Comparison of ENCODE assay signal across 9 mouse cellular contexts in the genomic region with DNA sequence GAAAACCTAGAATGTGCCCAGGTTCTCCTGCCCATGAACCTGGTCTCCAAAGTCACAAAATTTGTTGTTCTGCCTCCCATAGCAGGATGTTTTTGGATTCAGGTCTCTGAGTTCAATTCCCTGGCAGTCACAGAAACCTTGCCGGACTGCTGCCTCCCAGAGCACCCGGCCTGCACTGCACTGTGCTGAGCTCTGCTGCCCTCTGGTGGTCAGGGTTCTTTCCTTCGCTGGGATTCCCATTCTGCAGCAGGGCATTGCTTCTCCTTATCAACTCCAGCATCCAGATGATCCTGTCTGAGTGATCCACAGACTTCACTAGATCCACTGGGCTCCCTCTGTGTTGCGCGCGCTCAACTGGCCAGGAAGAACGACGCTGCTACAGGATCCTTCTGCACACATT. TPM values are rescaled to one million over a fixed set of nuclear protein-coding genes. Genes with fewer than 3 reads are reported as not detected.
A peak's percentile ranks its signal among the peaks of the same experiment; 100 is the strongest.
DNase-seq lines count a peak whose midpoint lies in the region; ATAC-seq and TF ChIP-seq lines count a peak whose summit lies in the region.
"Had no signal": no experiment of that assay in that cellular context is flagged by ENCODE, and none has a peak within 500 bp of the region (broad histone marks: within the 10 kb centered on the region; RNA-seq: fewer than 3 reads in every experiment).

No protein-coding gene starts in this region.

- no peak for TF ChIP-seq POLR2A in kidney, adult 2 months (IDR thresholded peaks at IDR 0.05; ENCODE audit: low read depth, low read length)
- no peak for TF ChIP-seq POLR2A in limb, embryonic 14.5 days (IDR thresholded peaks at IDR 0.05; ENCODE audit: borderline replicate concordance, extremely low read depth, insufficient read depth, insufficient read length)
- no peak for TF ChIP-seq POLR2A in testis, adult 2 months (IDR thresholded peaks at IDR 0.05; ENCODE audit: control insufficient read depth, low read depth, low read length)

- H3K36me3 ChIP-seq in kidney, adult 2 months (ENCODE audit: control insufficient read depth, insufficient read depth, low read length), result no peaks in the 10 kb centered on the region
- no peaks in the 10 kb centered on the region for H3K36me3 ChIP-seq in limb, embryonic 14.5 days (ENCODE audit: control insufficient read depth, insufficient read depth, low read length)
- H3K36me3 ChIP-seq in testis, adult 2 months (ENCODE audit: control insufficient read depth, insufficient read depth, low read length), result no peaks in the 10 kb centered on the region
- H3K36me3 ChIP-seq: heart, embryonic 13.5 days had no signal

- TF ChIP-seq CTCF in kidney, adult 2 months (conservative IDR thresholded peaks at IDR 0.05; ENCODE audit: insufficient read depth, insufficient read length, low read depth, low read length), result peak; percentile 94
- TF ChIP-seq CTCF in testis, adult 2 months (IDR thresholded peaks at IDR 0.05; ENCODE audit: control insufficient read depth, insufficient read depth, insufficient replicate concordance, low read depth, low read length), result peak; percentile 81

- no peak overlapping the region for H3K4me2 ChIP-seq in limb, embryonic 14.5 days (replicated peaks; ENCODE audit: low read depth, low read length, severe bottlenecking)
- H3K4me2 ChIP-seq: heart, embryonic 13.5 days had no signal

- no peak overlapping the region for H3K27ac ChIP-seq in kidney, adult 2 months (ENCODE audit: insufficient read depth, low read depth, low read length)
- H3K27ac ChIP-seq in limb, embryonic 14.5 days (replicated peaks; ENCODE audit: low read depth, low read length), result no peak overlapping the region
- no peak overlapping the region for H3K27ac ChIP-seq in testis, adult 2 months (ENCODE audit: control insufficient read depth, insufficient read depth, low read depth, low read length)
- H3K27ac ChIP-seq: heart, embryonic 13.5 days had no signal

- no peaks in the 10 kb centered on the region for H3K27me3 ChIP-seq in kidney, adult 2 months (replicated peaks; ENCODE audit: control insufficient read depth, insufficient read depth, low read length)
- H3K27me3 ChIP-seq in limb, embryonic 14.5 days (ENCODE audit: control insufficient read depth, insufficient read depth, low read length), result no peaks in the 10 kb centered on the region
- H3K27me3 ChIP-seq in testis, adult 2 months (ENCODE audit: control insufficient read depth, insufficient read depth, low read length), result no peaks in the 10 kb centered on the region
- H3K27me3 ChIP-seq: heart, embryonic 13.5 days had no signal

- ATAC-seq in limb, embryonic 14.5 days (ENCODE audit: low FRiP score, low read depth), result peak; percentile 65

- WGBS in kidney, adult 2 months, result 19% methylated on average over 8 of the region's 8 CpGs
- 13% methylated on average over 8 of the region's 8 CpGs for WGBS in limb, embryonic 14.5 days

- intact Hi-C loops in gastrocnemius, postnatal 14 days (cut with DNase I; ENCODE audit: low total_unique reads), result no loop called here

- no peak overlapping the region for H3K4me3 ChIP-seq in kidney, adult 2 months (ENCODE audit: insufficient read depth, low read depth, low read length)
- H3K4me3 ChIP-seq in limb, embryonic 14.5 days (replicated peaks; ENCODE audit: low read length), result no peak overlapping the region
- H3K4me3 ChIP-seq in testis, adult 2 months (ENCODE audit: control insufficient read depth, low read depth, low read length), result no peak overlapping the region
- H3K4me3 ChIP-seq: heart, embryonic 13.5 days had no signal

- H3K4me1 ChIP-seq in kidney, adult 2 months (ENCODE audit: control insufficient read depth, insufficient read depth, low read length), result no peaks in the 10 kb centered on the region
- H3K4me1 ChIP-seq in limb, embryonic 14.5 days (ENCODE audit: control insufficient read depth, insufficient read depth, low read length), result no peaks in the 10 kb centered on the region
- no peaks in the 10 kb centered on the region for H3K4me1 ChIP-seq in testis, adult 2 months (ENCODE audit: control insufficient read depth, insufficient read depth, low read length)
- H3K4me1 ChIP-seq: heart, embryonic 13.5 days had no signal

- no peaks in the 10 kb centered on the region for H3K9me3 ChIP-seq in limb, embryonic 14.5 days (ENCODE audit: control insufficient read depth, low read length)

- H3K9ac ChIP-seq in limb, embryonic 14.5 days (ENCODE audit: low read depth, low read length, severe bottlenecking), result no peak overlapping the region
- H3K9ac ChIP-seq: heart, embryonic 13.5 days had no signal

- peak; percentile 88 for DNase-seq in CD4-positive, CD25-positive, alpha-beta regulatory T cell, adult 2 months (ENCODE audit: low read depth, low spot score)
- DNase-seq in adipocyte (ENCODE audit: low spot score), result peak; percentile 82
- DNase-seq in cerebellum, postnatal 4 days (ENCODE audit: low spot score in 2 of 2), result peak; percentile 48 to 77
- DNase-seq in gastrocnemius, postnatal 14 days, result peak; percentile 49
- peak; percentile 50 for DNase-seq in kidney, adult 2 months
- DNase-seq in limb, embryonic 14.5 days (ENCODE audit: low spot score), result peak; percentile 82
- DNase-seq in neural tube, embryonic 10.5 days (ENCODE audit: extremely low spot score, low spot score), result peak; percentile 88

RNA-seq across cellular contexts. Expression of gene Amer3, which starts 22.9 kb away (rescaled TPM):
- not detected for total RNA-seq in gastrocnemius, postnatal 14 days (2021)
- polyA plus RNA-seq in kidney, adult 2 months (2012; rRNA removed), result 0.02 TPM in 1 of 2 replicates, not detected in the other
- 0.06 TPM in 1 of 2 replicates, not detected in the other for polyA plus RNA-seq in limb, embryonic 14.5 days (2012; rRNA removed)
- polyA plus RNA-seq in limb, embryonic 14.5 days (2014; fragmentation: Nextera tagmentation; extraction: Ambion mirVana), result not detected in 2 replicates
- polyA plus RNA-seq in testis, adult 2 months (2012; rRNA removed), result 0.31 and 0.43 TPM in 2 replicates
- polyA plus RNA-seq: heart, embryonic 13.5 days had no signal

RNA-seq across cellular contexts. Expression of gene Prss40, which starts 41.6 kb away (rescaled TPM):
- not detected for total RNA-seq in gastrocnemius, postnatal 14 days (2021)
- not detected in 2 replicates for polyA plus RNA-seq in kidney, adult 2 months (2012; rRNA removed)
- polyA plus RNA-seq in limb, embryonic 14.5 days (2012; rRNA removed), result not detected in 2 replicates
- polyA plus RNA-seq in limb, embryonic 14.5 days (2014; fragmentation: Nextera tagmentation; extraction: Ambion mirVana), result 0.12 TPM in 1 of 2 replicates, not detected in the other
- 78.8 and 80.4 TPM in 2 replicates for polyA plus RNA-seq in testis, adult 2 months (2012; rRNA removed)
- polyA plus RNA-seq: heart, embryonic 13.5 days had no signal

Comparison
In these comparisons a context has a peak if more than half of its experiments do, and no peak if none do; other contexts are left out.
1. RNA of gene Prss40, which starts 41.6 kb away (polyA plus RNA-seq): 78.8 to 80.4 TPM in testis, adult 2 months; 0.12 TPM in limb, embryonic 14.5 days and not detected in kidney, adult 2 months; every median in the first group is over 10 times any median in the second.
2. Peak in every context shown above with its lines, with median percentiles within 50 percentile points of each other: DNase-seq.